Mouse (Mus musculus): ENCODE measurements at regions not wholly inside any gene's neighbourhood (a gene's known extent, or its start where the extent isn't known, plus 50 kb on each side); places are given as distances from the start of the nearest gene placed in this dataset.

DNA sequence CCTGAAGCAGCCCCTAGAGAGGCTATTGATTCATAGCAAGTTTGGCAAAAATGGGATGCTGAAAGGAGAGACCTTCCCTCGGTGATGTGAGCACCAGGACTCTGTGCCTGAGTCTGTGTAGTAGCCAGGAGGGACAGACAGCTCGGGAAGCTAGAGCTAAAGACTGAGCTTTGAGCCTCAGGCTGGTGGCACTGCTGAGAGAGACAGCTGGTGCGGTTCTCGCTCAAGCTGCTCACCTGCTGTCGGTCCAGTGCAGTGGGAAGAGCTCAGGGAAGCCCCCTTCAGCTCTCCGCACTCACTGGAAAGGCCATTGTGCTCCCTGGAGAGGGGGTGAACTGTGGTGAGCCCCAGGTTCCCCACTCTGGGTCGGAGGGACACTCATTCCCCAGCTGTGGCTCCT is 60.4 kb upstream of the Ankrd1 start:
- TF ChIP-seq GATA1 (IDR thresholded peaks at IDR 0.05; ENCODE audit: borderline replicate concordance, low read length) (no peak), FLI1 (IDR thresholded peaks at IDR 0.05; ENCODE audit: low read length) (no peak)

Measured in megakaryocyte, embryonic 14.5 days (primary cell).